Mouse (Mus musculus) heart, embryonic 14.5 days (tissue): Measurements from ENCODE around the gene Macrod2. TPM values are rescaled to one million over a fixed set of nuclear protein-coding genes. Genes with fewer than 3 reads are reported as not detected.

ENCODE experiments used
- ATAC-seq: fragments of 200-750 bp; cut with Nextera tagmentation; 2 replicates; pipeline ENCODE4 v1.8.0; 2017; ENCODE audit warnings: low read depth, moderate TSS enrichment; ENCODE audit not compliant: insufficient number of reproducible peaks, insufficient read depth, low FRiP score
- H3K27ac ChIP-seq, 2 experiments: fragments of 200-500 bp in 1 of 2; fragments of 300-500 bp in 1 of 2; sonication (generic) in 1 of 2; replicated peaks in 1 of 2; 2 replicates each; pipeline ENCODE4 v1.5.1; 2012 to 2014; ENCODE audit warnings: low read depth in 2 of 2, low read length in 2 of 2, control low read depth in 1 of 2, mild to moderate bottlenecking in 1 of 2, mixed read lengths in 1 of 2; ENCODE audit not compliant: control insufficient read depth in 1 of 2, insufficient read depth in 1 of 2
- H3K27me3 ChIP-seq: fragments of 300-500 bp; sonication (generic); 2 replicates; pipeline ENCODE4 v1.6.1; 2014; ENCODE audit warnings: mild to moderate bottlenecking, low read length, control low read depth; ENCODE audit not compliant: control insufficient read depth, insufficient read depth
- H3K36me3 ChIP-seq: fragments of 300-500 bp; sonication (generic); 2 replicates; pipeline ENCODE4 v1.6.1; 2014; ENCODE audit warnings: mild to moderate bottlenecking, control low read depth, low read length, mixed read lengths; ENCODE audit not compliant: control insufficient read depth, insufficient read depth
- H3K4me1 ChIP-seq, 2 experiments: fragments of 200-500 bp in 1 of 2; fragments of 300-500 bp in 1 of 2; sonication (generic) in 1 of 2; 2 replicates each; pipeline ENCODE4 v1.6.1; 2012 to 2014; ENCODE audit warnings: low read length in 2 of 2, control low read depth in 1 of 2, mixed read lengths in 1 of 2; ENCODE audit not compliant: control insufficient read depth in 2 of 2, insufficient read depth in 2 of 2
- H3K4me2 ChIP-seq: fragments of 300-500 bp; sonication (generic); 2 replicates; pipeline ENCODE4 v1.6.1; 2014; ENCODE audit warnings: mild to moderate bottlenecking, low read length
- H3K4me3 ChIP-seq, 2 experiments: fragments of 200-500 bp in 1 of 2; fragments of 300-500 bp in 1 of 2; sonication (generic) in 1 of 2; 2 replicates each; pipeline ENCODE4 v1.5.1; 2012 to 2014; ENCODE audit warnings: low read length in 2 of 2, mild to moderate bottlenecking in 2 of 2, control low read depth in 1 of 2, low read depth in 1 of 2, moderate library complexity in 1 of 2; ENCODE audit not compliant: control insufficient read depth in 1 of 2, insufficient read depth in 1 of 2
- H3K9ac ChIP-seq: fragments of 300-500 bp; sonication (generic); 2 replicates; pipeline ENCODE4 v1.6.1; 2014; ENCODE audit warnings: mild to moderate bottlenecking, low read length
- H3K9me3 ChIP-seq: fragments of 300-500 bp; sonication (generic); 2 replicates; pipeline ENCODE4 v1.6.1; 2016; ENCODE audit warnings: low read length, control low read depth; ENCODE audit not compliant: control insufficient read depth
- WGBS: fragments of 180-500 bp; shearing (Covaris S2); extraction: QIAGEN DNeasy Blood & Tissue Kit; methylation state at CpG from one replicate; pipeline ENCODE4 v1.1.7; 2014; 5-methylcytosine and 5-hydroxymethylcytosine counted together
- polyA plus RNA-seq: library from polyadenylated mRNA; unstranded; fragments of >200 nt; fragmentation: Nextera tagmentation; extraction: Ambion mirVana; gene quantifications from 2 replicates; pipeline ENCODE4 v1.2.1, GENCODE M21; 2014

Macrod2 gene
- polyA plus RNA-seq, 1 experiment from 2014 or later: 21.3 TPM

GRCm38 (mm10) chr2:140828859-140829258 is 433.8 kb downstream of the Macrod2 start:
- Histone ChIP-seq H3K4me1 (peaks cover 4 to 5% of the 10 kb centered on the region in 2 experiments; a peak in 2 of 4 replicates), H3K27ac (no peak overlapping the region), H3K9me3 (no peaks in the 10 kb centered on the region), H3K4me3 (no peak overlapping the region), H3K4me2 (no peak overlapping the region), H3K36me3 (no peaks in the 10 kb centered on the region), H3K9ac (no peak overlapping the region), H3K27me3 (no peaks in the 10 kb centered on the region)
- 87% methylated on average over 5 of the region's 5 CpGs for WGBS
- no peak for ATAC-seq

- no peak overlapping the region for H3K4me2 ChIP-seq
- H3K9me3 ChIP-seq: no peaks in the 10 kb centered on the region
- H3K9ac ChIP-seq: no peak overlapping the region
- H3K27ac ChIP-seq: no peak overlapping the region
- H3K27me3 ChIP-seq: no peaks in the 10 kb centered on the region
- H3K4me1 ChIP-seq: peaks cover 4 to 6% of the 10 kb centered on the region in 2 experiments; a peak in 2 of 4 replicates
- no peaks in the 10 kb centered on the region for H3K36me3 ChIP-seq
- no peak for ATAC-seq
- no peak overlapping the region for H3K4me3 ChIP-seq
- 42% methylated on average over 3 of the region's 3 CpGs for WGBS
These were observed 435.0 kb downstream of the Macrod2 start for GRCm38 (mm10) chr2:140830086-140830485.

- ATAC-seq: no peak
- Histone ChIP-seq H3K36me3 (no peaks in the 10 kb centered on the region), H3K27ac (0 out of 4 replicates have a peak overlapping the region, but pooled peaks of 1 of the 2 experiments have one; percentile 19), H3K27me3 (no peaks in the 10 kb centered on the region), H3K4me1 (peaks cover 3 to 23% of the 10 kb centered on the region in 2 experiments), H3K4me3 (no peak overlapping the region), H3K9me3 (no peaks in the 10 kb centered on the region), H3K9ac (no peak overlapping the region), H3K4me2 (no peak overlapping the region)
- 50% methylated on average over 2 of the region's 2 CpGs for WGBS
These were observed 444.3 kb downstream of the Macrod2 start for GRCm38 (mm10) chr2:140839371-140839770.

- 0 out of 2 replicates have a peak overlapping the region, but pooled peaks have one; percentile 8 for H3K4me2 ChIP-seq
- 10% methylated on average over 3 of the region's 3 CpGs for WGBS
- H3K4me1 ChIP-seq: peaks cover 3 to 25% of the 10 kb centered on the region in 2 experiments
- peak; percentile 72 for ATAC-seq
- H3K36me3 ChIP-seq: no peaks in the 10 kb centered on the region
- H3K9me3 ChIP-seq: no peaks in the 10 kb centered on the region
- H3K9ac ChIP-seq: no peak overlapping the region
- 0 out of 4 replicates have a peak overlapping the region, but pooled peaks of 1 of the 2 experiments have one; percentile 19 for H3K27ac ChIP-seq
- no peak overlapping the region for H3K4me3 ChIP-seq
- H3K27me3 ChIP-seq: no peaks in the 10 kb centered on the region
These were observed 444.8 kb downstream of the Macrod2 start for GRCm38 (mm10) chr2:140839880-140840279.

- Histone ChIP-seq H3K27me3 (no peaks in the 10 kb centered on the region), H3K4me1 (peaks cover 2 to 17% of the 10 kb centered on the region in 2 experiments), H3K9ac (no peak overlapping the region), H3K27ac (no peak overlapping the region), H3K4me2 (no peak overlapping the region), H3K36me3 (no peaks in the 10 kb centered on the region), H3K4me3 (no peak overlapping the region), H3K9me3 (no peaks in the 10 kb centered on the region)
- no peak for ATAC-seq
- 64% methylated on average over 5 of the region's 5 CpGs for WGBS
These were observed 448.9 kb downstream of the Macrod2 start for GRCm38 (mm10) chr2:140844030-140844429.

GRCm38 (mm10) chr2:140847817-140848428 is 452.8 kb downstream of the Macrod2 start:
- Histone ChIP-seq H3K9ac (no peak overlapping the region), H3K36me3 (no peaks in the 10 kb centered on the region), H3K4me1 (peaks cover 3 to 9% of the 10 kb centered on the region in 2 experiments; a peak in 3 of 4 replicates), H3K9me3 (no peaks in the 10 kb centered on the region), H3K27ac (no peak overlapping the region), H3K27me3 (no peaks in the 10 kb centered on the region), H3K4me3 (no peak overlapping the region), H3K4me2 (no peak overlapping the region)
- no peak for ATAC-seq
- 90% methylated on average over 5 of the region's 5 CpGs for WGBS

GRCm38 (mm10) chr2:140853538-140853937 is 458.4 kb downstream of the Macrod2 start:
- Histone ChIP-seq H3K4me3 (no peak overlapping the region), H3K9me3 (no peaks in the 10 kb centered on the region), H3K4me2 (peak overlapping the region; percentile 24), H3K27ac (no peak overlapping the region), H3K9ac (no peak overlapping the region), H3K27me3 (no peaks in the 10 kb centered on the region), H3K4me1 (peaks cover 9 to 10% of the 10 kb centered on the region in 2 experiments), H3K36me3 (no peaks in the 10 kb centered on the region)
- no peak for ATAC-seq
- 45% methylated on average over 9 of the region's 9 CpGs for WGBS

GRCm38 (mm10) chr2:140861356-140861755 is 466.2 kb downstream of the Macrod2 start:
- H3K4me1 ChIP-seq: peaks cover 10 to 11% of the 10 kb centered on the region in 2 experiments
- no peak overlapping the region for H3K4me3 ChIP-seq
- H3K27me3 ChIP-seq: no peaks in the 10 kb centered on the region
- WGBS: 56% methylated on average over 1 of the region's 1 CpGs
- H3K36me3 ChIP-seq: no peaks in the 10 kb centered on the region
- no peak overlapping the region for H3K4me2 ChIP-seq
- H3K27ac ChIP-seq: no peak overlapping the region
- H3K9ac ChIP-seq: no peak overlapping the region
- no peaks in the 10 kb centered on the region for H3K9me3 ChIP-seq
- no peak for ATAC-seq
